Mouse (Mus musculus) stomach, postnatal 0 days (tissue): Measurements from ENCODE around the gene Pou3f1.

ENCODE experiments used
- CTCF ChIP-seq: IDR thresholded peaks from 2 replicates; pipeline ENCODE4 v1.5.1; 2016; ENCODE audit warnings: antibody characterized with exemption, low read depth, mild to moderate bottlenecking, moderate library complexity
- EP300 ChIP-seq: optimal IDR thresholded peaks from 2 replicates; pipeline ENCODE3; 2016; ENCODE audit warnings: antibody characterized with exemption

- TF ChIP-seq CTCF (no peak), EP300 (no peak)
Measured at GRCm38 (mm10) chr4:124664604-124665003, 8.0 kb downstream of the Pou3f1 start.
